Mouse (Mus musculus) layer of hippocampus, postnatal 14 days (tissue): Measurements from ENCODE around the gene Scn3a. TPM values are rescaled to one million over a fixed set of nuclear protein-coding genes. Genes with fewer than 3 reads are reported as not detected.
"Not testable (repeated sequence)": the region's sequence is repeated elsewhere in the genome, so short reads cannot be mapped to it uniquely, and the experiment has no call there.

Experiments
- DNase-seq, 2 experiments: peaks; one replicate each; pipeline ENCODE4 v3.0.0; 2021 to 2022; ENCODE audit warnings: low spot score in 2 of 2, mixed read lengths in 1 of 2
- total RNA-seq, 2 experiments: library from RNA; stranded (reverse); gene quantifications; 2 replicates each; pipeline ENCODE4 v1.2.3; 2021

Scn3a gene
- total RNA-seq, 2 experiments from 2014 or later, result 39.7 to 43.6 TPM

- DNase-seq, result no peak
Measured at GRCm38 (mm10) chr2:65508217-65508616, 59.2 kb downstream of the Scn3a start.

- DNase-seq, result no peak
Measured at GRCm38 (mm10) chr2:65490450-65490849, 77.0 kb downstream of the Scn3a start.

- no peak for DNase-seq
Measured at GRCm38 (mm10) chr2:65483434-65483833, 84.0 kb downstream of the Scn3a start.

- no peak for DNase-seq
Measured at GRCm38 (mm10) chr2:65481007-65481672, 86.3 kb downstream of the Scn3a start.

GRCm38 (mm10) chr2:65471311-65471882, 96.0 kb downstream of the Scn3a start:
- DNase-seq, result no peak

- DNase-seq, result no peak
Measured at GRCm38 (mm10) chr2:65465694-65466093, 101.7 kb downstream of the Scn3a start.

- DNase-seq, result no peak
Measured at GRCm38 (mm10) chr2:65453763-65454162, 113.7 kb downstream of the Scn3a start.

- not testable (repeated sequence) for DNase-seq
Measured at GRCm38 (mm10) chr2:65451401-65452078, 115.9 kb downstream of the Scn3a start.

- DNase-seq, result peak in 1 of 2 experiments; percentile 26
Measured at GRCm38 (mm10) chr2:65450449-65451360, 116.7 kb downstream of the Scn3a start.

GRCm38 (mm10) chr2:65449126-65449828, 118.2 kb downstream of the Scn3a start:
- DNase-seq, result no peak

- no peak for DNase-seq
Measured at GRCm38 (mm10) chr2:65443082-65443481, 124.3 kb downstream of the Scn3a start.

GRCm38 (mm10) chr2:65441566-65441965, 125.9 kb downstream of the Scn3a start:
- peak; percentile 40 to 55 for DNase-seq

GRCm38 (mm10) chr2:65441110-65441509, 126.3 kb downstream of the Scn3a start:
- peak in 1 of 2 experiments; percentile 25 for DNase-seq

GRCm38 (mm10) chr2:65436917-65437316, 130.5 kb downstream of the Scn3a start:
- no peak for DNase-seq

- DNase-seq, result no peak
Measured at GRCm38 (mm10) chr2:65423501-65423900, 143.9 kb downstream of the Scn3a start.

GRCm38 (mm10) chr2:65421259-65422255, 145.9 kb downstream of the Scn3a start:
- DNase-seq, result no peak

GRCm38 (mm10) chr2:65418608-65419007, 148.8 kb downstream of the Scn3a start:
- no peak for DNase-seq

- no peak for DNase-seq
Measured at GRCm38 (mm10) chr2:65416535-65416934, 150.9 kb downstream of the Scn3a start.

- no peak for DNase-seq
Measured at GRCm38 (mm10) chr2:65415294-65415693, 152.1 kb downstream of the Scn3a start.
